Comparison of ENCODE assay signal across 8 mouse cellular contexts in genomic region chr17:35166352-35167035, GRCm38 (mm10). TPM values are rescaled to one million over a fixed set of nuclear protein-coding genes. Genes with fewer than 3 reads are reported as not detected.
DNase-seq lines count a peak whose midpoint lies in the region; ATAC-seq and TF ChIP-seq lines count a peak whose summit lies in the region.

No protein-coding gene starts in this region.

- WGBS in forebrain, embryonic 10.5 days: 74% methylated on average over 8 of the region's 8 CpGs
- 68% methylated on average over 8 of the region's 8 CpGs for WGBS in hindbrain, postnatal 0 days
- WGBS in midbrain, embryonic 12.5 days: 73% methylated on average over 8 of the region's 8 CpGs
- 64% methylated on average over 8 of the region's 8 CpGs for WGBS in stomach, embryonic 15.5 days

- ATAC-seq in hindbrain, postnatal 0 days: no peak
- ATAC-seq in midbrain, embryonic 12.5 days (ENCODE audit: low FRiP score, low read depth): no peak
- no peak for ATAC-seq in stomach, embryonic 15.5 days (ENCODE audit: insufficient read depth, low FRiP score, low read depth)

- peak; percentile 81 for TF ChIP-seq CTCF in hindbrain, postnatal 0 days (IDR thresholded peaks at IDR 0.05; ENCODE audit: low read depth)

- no peak overlapping the region for H3K9ac ChIP-seq in hindbrain, postnatal 0 days (replicated peaks; ENCODE audit: low read length)
- H3K9ac ChIP-seq in midbrain, embryonic 12.5 days (replicated peaks): peak overlapping the region; percentile 68
- no peak overlapping the region for H3K9ac ChIP-seq in stomach, embryonic 15.5 days

- H3K4me2 ChIP-seq in hindbrain, postnatal 0 days (ENCODE audit: low read depth, low read length): peak overlapping the region; percentile 63
- H3K4me2 ChIP-seq in midbrain, embryonic 12.5 days (replicated peaks): peak overlapping the region; percentile 77
- H3K4me2 ChIP-seq in stomach, embryonic 15.5 days: peak overlapping the region; percentile 56

- peak overlapping the region; percentile 99 for H3K4me3 ChIP-seq in forebrain, embryonic 10.5 days
- peak overlapping the region; percentile 100; the same call in 1 of the 2 replicates for H3K4me3 ChIP-seq in hindbrain, postnatal 0 days (ENCODE audit: low read length)
- H3K4me3 ChIP-seq in midbrain, embryonic 12.5 days: peak overlapping the region; percentile 99
- no peak overlapping the region for H3K4me3 ChIP-seq in stomach, embryonic 15.5 days (replicated peaks)

- peaks cover 34% of the 10 kb centered on the region for H3K4me1 ChIP-seq in forebrain, embryonic 10.5 days
- H3K4me1 ChIP-seq in hindbrain, postnatal 0 days (ENCODE audit: insufficient read depth, low read length): peaks cover 11% of the 10 kb centered on the region; the same call in 1 of the 2 replicates
- H3K4me1 ChIP-seq in midbrain, embryonic 12.5 days: peaks cover 30% of the 10 kb centered on the region
- peaks cover 16% of the 10 kb centered on the region for H3K4me1 ChIP-seq in stomach, embryonic 15.5 days

- peak overlapping the region; percentile 99 for H3K27ac ChIP-seq in forebrain, embryonic 10.5 days
- peak overlapping the region; percentile 99 for H3K27ac ChIP-seq in hindbrain, postnatal 0 days
- peak overlapping the region; percentile 97 for H3K27ac ChIP-seq in midbrain, embryonic 12.5 days (replicated peaks)
- 0 out of 2 replicates have a peak overlapping the region, but pooled peaks have one; percentile 100 for H3K27ac ChIP-seq in stomach, embryonic 15.5 days

- peaks cover 19% of the 10 kb centered on the region for H3K36me3 ChIP-seq in forebrain, embryonic 10.5 days (replicated peaks)
- peaks cover 6% of the 10 kb centered on the region for H3K36me3 ChIP-seq in hindbrain, postnatal 0 days (ENCODE audit: insufficient read depth, low read length)
- peaks cover 7% of the 10 kb centered on the region for H3K36me3 ChIP-seq in midbrain, embryonic 12.5 days
- H3K36me3 ChIP-seq in stomach, embryonic 15.5 days: peaks cover 7% of the 10 kb centered on the region; the same call in 1 of the 2 replicates

- H3K27me3 ChIP-seq in forebrain, embryonic 10.5 days (ENCODE audit: poor library complexity, severe bottlenecking): no peaks in the 10 kb centered on the region
- H3K27me3 ChIP-seq in hindbrain, postnatal 0 days (ENCODE audit: insufficient read depth, low read length): no peaks in the 10 kb centered on the region
- no peaks in the 10 kb centered on the region for H3K27me3 ChIP-seq in midbrain, embryonic 12.5 days
- H3K27me3 ChIP-seq in stomach, embryonic 15.5 days (replicated peaks): no peaks in the 10 kb centered on the region

- no peaks in the 10 kb centered on the region for H3K9me3 ChIP-seq in forebrain, embryonic 10.5 days
- H3K9me3 ChIP-seq in hindbrain, postnatal 0 days (ENCODE audit: low read length): no peaks in the 10 kb centered on the region
- no peaks in the 10 kb centered on the region for H3K9me3 ChIP-seq in midbrain, embryonic 12.5 days
- H3K9me3 ChIP-seq in stomach, embryonic 15.5 days: no peaks in the 10 kb centered on the region

- peak; percentile 65 to 88 for DNase-seq in adrenal gland, adult (ENCODE audit: inconsistent age in 2 of 2, low spot score in 1 of 2)
- DNase-seq in adrenal gland, postnatal 4 days (ENCODE audit: low spot score in 2 of 2): no peak
- peak; percentile 62 for DNase-seq in adipocyte (ENCODE audit: low spot score)
- no peak for DNase-seq in forebrain, embryonic 10.5 days (ENCODE audit: extremely low spot score, low spot score)
- DNase-seq in hindbrain, postnatal 0 days (ENCODE audit: low spot score): peak; percentile 89
- DNase-seq in left cerebral cortex, postnatal 25 days (ENCODE audit: low spot score in 2 of 2): peak; percentile 73 to 82

- intact Hi-C loops in left cerebral cortex, postnatal 25 days (cut with DNase I): no loop called here

RNA-seq across cellular contexts. Expression of gene Prrc2a, which starts 1.8 kb away (rescaled TPM):
- total RNA-seq in adrenal gland, postnatal 4 days (2021): 100 to 1,000 TPM; 264 to 295 TPM
- polyA plus RNA-seq in forebrain, embryonic 10.5 days (2016; fragmentation: Nextera tagmentation; extraction: Ambion mirVana): 195 and 200 TPM in 2 replicates
- 218 and 223 TPM in 2 replicates for total RNA-seq in hindbrain, postnatal 0 days (2014; rRNA removed)
- 92.6 and 99.2 TPM in 2 replicates for polyA plus RNA-seq in hindbrain, postnatal 0 days (2015; fragmentation: Nextera tagmentation; extraction: Ambion mirVana)
- total RNA-seq in left cerebral cortex, postnatal 25 days (2021): 100 to 1,000 TPM; 268 to 285 TPM
- 236 and 239 TPM in 2 replicates for polyA plus RNA-seq in midbrain, embryonic 12.5 days (2016; fragmentation: Nextera tagmentation; extraction: Ambion mirVana)
- polyA plus RNA-seq in stomach, embryonic 15.5 days (2015; fragmentation: Nextera tagmentation; extraction: Ambion mirVana): 148 and 172 TPM in 2 replicates

RNA-seq across cellular contexts. Expression of gene Aif1, which starts 9.4 kb away (rescaled TPM):
- 10 to 100 TPM in 1 of 2 experiments, 1 to 10 TPM in 1; 9.8 to 10.6 TPM for total RNA-seq in adrenal gland, postnatal 4 days (2021)
- 3.3 and 3.9 TPM in 2 replicates for polyA plus RNA-seq in forebrain, embryonic 10.5 days (2016; fragmentation: Nextera tagmentation; extraction: Ambion mirVana)
- 0.21 and 2.4 TPM in 2 replicates for total RNA-seq in hindbrain, postnatal 0 days (2014; rRNA removed)
- 9.5 and 10.9 TPM in 2 replicates for polyA plus RNA-seq in hindbrain, postnatal 0 days (2015; fragmentation: Nextera tagmentation; extraction: Ambion mirVana)
- total RNA-seq in left cerebral cortex, postnatal 25 days (2021): 10 to 100 TPM; 10.8 to 11.1 TPM
- 7.7 and 8.2 TPM in 2 replicates for polyA plus RNA-seq in midbrain, embryonic 12.5 days (2016; fragmentation: Nextera tagmentation; extraction: Ambion mirVana)
- 18.7 and 21.9 TPM in 2 replicates for polyA plus RNA-seq in stomach, embryonic 15.5 days (2015; fragmentation: Nextera tagmentation; extraction: Ambion mirVana)

RNA-seq across cellular contexts. Expression of gene Lst1, which starts 21.7 kb away (rescaled TPM):
- total RNA-seq in adrenal gland, postnatal 4 days (2021): 10 to 100 TPM; 11.0 to 13.5 TPM
- polyA plus RNA-seq in forebrain, embryonic 10.5 days (2016; fragmentation: Nextera tagmentation; extraction: Ambion mirVana): 3.3 and 4.7 TPM in 2 replicates
- 10.8 and 25.0 TPM in 2 replicates for total RNA-seq in hindbrain, postnatal 0 days (2014; rRNA removed)
- 8.0 and 8.7 TPM in 2 replicates for polyA plus RNA-seq in hindbrain, postnatal 0 days (2015; fragmentation: Nextera tagmentation; extraction: Ambion mirVana)
- 10 to 100 TPM in 1 of 2 experiments, 1 to 10 TPM in 1; 6.1 to 10.1 TPM for total RNA-seq in left cerebral cortex, postnatal 25 days (2021)
- 4.7 and 9.9 TPM in 2 replicates for polyA plus RNA-seq in midbrain, embryonic 12.5 days (2016; fragmentation: Nextera tagmentation; extraction: Ambion mirVana)
- polyA plus RNA-seq in stomach, embryonic 15.5 days (2015; fragmentation: Nextera tagmentation; extraction: Ambion mirVana): 23.7 and 25.1 TPM in 2 replicates

RNA-seq across cellular contexts. Expression of gene Ltb, which starts 27.7 kb away (rescaled TPM):
- total RNA-seq in adrenal gland, postnatal 4 days (2021): 1 to 10 TPM; 6.6 to 9.3 TPM
- 0.16 and 0.32 TPM in 2 replicates for polyA plus RNA-seq in forebrain, embryonic 10.5 days (2016; fragmentation: Nextera tagmentation; extraction: Ambion mirVana)
- 1.6 TPM in 1 of 2 replicates, not detected in the other for total RNA-seq in hindbrain, postnatal 0 days (2014; rRNA removed)
- polyA plus RNA-seq in hindbrain, postnatal 0 days (2015; fragmentation: Nextera tagmentation; extraction: Ambion mirVana): 1.2 and 1.8 TPM in 2 replicates
- total RNA-seq in left cerebral cortex, postnatal 25 days (2021): under 1 TPM; 0.64 to 0.99 TPM
- 0.48 and 0.62 TPM in 2 replicates for polyA plus RNA-seq in midbrain, embryonic 12.5 days (2016; fragmentation: Nextera tagmentation; extraction: Ambion mirVana)
- 3.7 and 5.5 TPM in 2 replicates for polyA plus RNA-seq in stomach, embryonic 15.5 days (2015; fragmentation: Nextera tagmentation; extraction: Ambion mirVana)

RNA-seq across cellular contexts. Expression of gene Bag6, which starts 31.5 kb away (rescaled TPM):
- total RNA-seq in adrenal gland, postnatal 4 days (2021): 100 to 1,000 TPM; 425 to 435 TPM
- polyA plus RNA-seq in forebrain, embryonic 10.5 days (2016; fragmentation: Nextera tagmentation; extraction: Ambion mirVana): 65.9 and 69.0 TPM in 2 replicates
- 320 and 368 TPM in 2 replicates for total RNA-seq in hindbrain, postnatal 0 days (2014; rRNA removed)
- 50.0 and 55.8 TPM in 2 replicates for polyA plus RNA-seq in hindbrain, postnatal 0 days (2015; fragmentation: Nextera tagmentation; extraction: Ambion mirVana)
- 100 to 1,000 TPM; 286 to 292 TPM for total RNA-seq in left cerebral cortex, postnatal 25 days (2021)
- polyA plus RNA-seq in midbrain, embryonic 12.5 days (2016; fragmentation: Nextera tagmentation; extraction: Ambion mirVana): 84.0 and 95.3 TPM in 2 replicates
- 42.2 and 48.0 TPM in 2 replicates for polyA plus RNA-seq in stomach, embryonic 15.5 days (2015; fragmentation: Nextera tagmentation; extraction: Ambion mirVana)

Comparison
In these comparisons a context has a peak if more than half of its experiments do, and no peak if none do; other contexts are left out.
1. DNase-seq: peak in adrenal gland, adult (2 of 2), adipocyte (single experiment), hindbrain, postnatal 0 days (single experiment) and left cerebral cortex, postnatal 25 days (2 of 2); none in adrenal gland, postnatal 4 days (0 of 2) and forebrain, embryonic 10.5 days (single experiment).
2. Peak in every context shown above with its lines, with median percentiles within 50 percentile points of each other: H3K27ac ChIP-seq and H3K4me2 ChIP-seq.